Mouse (Mus musculus) lung, postnatal 0 days (tissue): ENCODE results near the gene Trim46. TPM values are rescaled to one million over a fixed set of nuclear protein-coding genes. Genes with fewer than 3 reads are reported as not detected.

Experiments used
- ATAC-seq: fragments of 200-750 bp; cut with Nextera tagmentation; 2 replicates; pipeline ENCODE4 v1.8.0; 2017; ENCODE audit warnings: moderate library complexity
- DNase-seq: peaks from one replicate; pipeline ENCODE4 v3.0.0-alpha.2; 2016; ENCODE audit warnings: low spot score
- H3K27ac ChIP-seq: fragments of 300-500 bp; sonication (generic); 2 replicates; pipeline ENCODE4 v1.5.1; 2014; ENCODE audit warnings: antibody characterized with exemption, mild to moderate bottlenecking, low read length, mixed read lengths
- H3K27me3 ChIP-seq: fragments of 300-500 bp; sonication (generic); replicated peaks from 2 replicates; pipeline ENCODE4 v1.6.1; 2014; ENCODE audit warnings: low read length, mixed read lengths; ENCODE audit not compliant: insufficient read depth
- H3K36me3 ChIP-seq: fragments of 300-500 bp; sonication (generic); 2 replicates; pipeline ENCODE4 v1.6.1; 2014; ENCODE audit warnings: low read length, mixed read lengths; ENCODE audit not compliant: insufficient read depth
- H3K4me1 ChIP-seq: fragments of 300-500 bp; sonication (generic); 2 replicates; pipeline ENCODE4 v1.6.1; 2014; ENCODE audit warnings: antibody characterized with exemption, low read depth, low read length, mixed read lengths; ENCODE audit not compliant: insufficient read depth
- H3K4me2 ChIP-seq: fragments of 300-500 bp; sonication (generic); replicated peaks from 2 replicates; pipeline ENCODE4 v1.6.1; 2014; ENCODE audit warnings: low read depth, mild to moderate bottlenecking, low read length, moderate library complexity, mixed read lengths
- H3K4me3 ChIP-seq: fragments of 300-500 bp; sonication (generic); 2 replicates; pipeline ENCODE4 v1.5.1; 2014; ENCODE audit warnings: low read depth, low read length
- H3K9ac ChIP-seq: fragments of 300-500 bp; sonication (generic); replicated peaks from 2 replicates; pipeline ENCODE4 v1.6.1; 2014; ENCODE audit warnings: low read depth, mild to moderate bottlenecking
- H3K9me3 ChIP-seq: fragments of 300-500 bp; sonication (generic); 2 replicates; pipeline ENCODE4 v1.6.1; 2016; ENCODE audit warnings: low read length, mixed read lengths
- CTCF ChIP-seq: IDR thresholded peaks from 2 replicates; pipeline ENCODE4 v1.5.1; 2016; ENCODE audit warnings: antibody characterized with exemption, mild to moderate bottlenecking
- EP300 ChIP-seq: IDR thresholded peaks from 2 replicates; pipeline ENCODE4 v1.6.1; 2016; ENCODE audit warnings: antibody characterized with exemption, mild to moderate bottlenecking, control low read depth
- WGBS: fragments of 180-500 bp; shearing (Covaris S2); extraction: QIAGEN DNeasy Blood & Tissue Kit; methylation state at CpG from one replicate; pipeline ENCODE4 v1.1.7; 2014; 5-methylcytosine and 5-hydroxymethylcytosine counted together
- polyA plus RNA-seq: library from polyadenylated mRNA; unstranded; fragments of >200 nt; fragmentation: Nextera tagmentation; extraction: Ambion mirVana; gene quantifications from 2 replicates; pipeline ENCODE4 v1.2.1, GENCODE M21; 2015

The Trim46 gene
- polyA plus RNA-seq, 1 experiment from 2014 or later = 1.8 TPM

GRCm38 (mm10) chr3:89199839-89200238, 46.3 kb downstream of the Trim46 start:
- Histone ChIP-seq H3K4me2 (no peak overlapping the region), H3K36me3 (0 out of 2 replicates have a peak, but pooled peaks cover 4% of the 10 kb centered on the region), H3K4me1 (peaks cover 4% of the 10 kb centered on the region; the same call in 1 of the 2 replicates), H3K27ac (no peak overlapping the region), H3K9ac (no peak overlapping the region), H3K4me3 (no peak overlapping the region), H3K9me3 (no peaks in the 10 kb centered on the region), H3K27me3 (no peaks in the 10 kb centered on the region)
- TF ChIP-seq CTCF = no peak
- no peak for TF ChIP-seq EP300
- WGBS = 56% methylated on average over 3 of the region's 3 CpGs
- peak; percentile 43 for DNase-seq
- ATAC-seq = no peak

DNA sequence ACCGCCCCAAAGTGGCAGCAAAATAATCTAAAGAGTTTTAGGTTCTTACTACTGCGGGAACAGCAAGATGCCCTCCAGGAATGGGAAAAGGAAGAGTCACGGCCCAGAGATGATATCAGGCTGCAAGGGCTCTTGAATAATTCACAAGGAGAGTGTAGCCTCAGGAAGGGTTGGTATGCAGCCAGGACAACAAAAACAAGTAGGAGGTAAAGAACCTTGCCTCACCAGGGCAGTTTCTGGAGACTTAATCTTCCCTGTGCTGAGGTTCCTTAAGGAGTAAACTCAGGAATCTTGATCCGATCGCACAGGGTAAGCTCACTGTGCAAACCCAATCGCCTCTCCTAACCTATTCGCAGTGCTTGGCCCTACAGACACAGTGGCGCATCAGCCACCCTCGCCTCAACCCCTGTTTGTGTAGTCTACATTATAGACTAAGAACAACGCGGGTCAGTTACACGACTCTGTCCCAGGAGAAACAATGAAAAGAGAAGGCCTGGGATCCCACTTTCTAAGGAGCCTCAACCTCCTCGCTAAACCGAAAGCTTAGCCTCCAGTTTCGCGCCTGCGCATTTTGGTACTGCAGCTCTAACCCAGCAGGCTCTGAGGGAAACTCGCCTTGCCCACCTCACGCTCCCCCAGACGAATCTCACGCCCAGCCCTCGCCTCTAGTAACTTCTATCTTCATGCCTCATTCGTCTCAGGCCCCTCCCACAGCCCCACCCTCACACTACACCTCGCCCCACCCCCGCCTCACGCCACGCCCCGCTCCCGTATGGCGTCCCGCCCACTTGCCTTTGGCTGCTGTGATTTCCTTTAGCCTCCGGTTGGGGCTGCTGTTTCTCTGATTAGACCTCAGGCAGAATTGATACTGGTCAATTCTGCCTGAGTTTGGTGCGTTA, 49.9 kb downstream of the Trim46 start:
- Histone ChIP-seq H3K4me1 (no peaks in the 10 kb centered on the region), H3K27me3 (no peaks in the 10 kb centered on the region), H3K9ac (peak overlapping the region; percentile 41), H3K27ac (peak overlapping the region; percentile 82), H3K4me2 (peak overlapping the region; percentile 68), H3K36me3 (no peaks in the 10 kb centered on the region), H3K9me3 (no peaks in the 10 kb centered on the region), H3K4me3 (peak overlapping the region; percentile 47)
- DNase-seq (peak; percentile 97), ATAC-seq (peak; percentile 98)
- TF ChIP-seq EP300 (no peak), CTCF (peak; percentile 75)
- 7% methylated on average over 33 of the region's 33 CpGs for WGBS

DNA sequence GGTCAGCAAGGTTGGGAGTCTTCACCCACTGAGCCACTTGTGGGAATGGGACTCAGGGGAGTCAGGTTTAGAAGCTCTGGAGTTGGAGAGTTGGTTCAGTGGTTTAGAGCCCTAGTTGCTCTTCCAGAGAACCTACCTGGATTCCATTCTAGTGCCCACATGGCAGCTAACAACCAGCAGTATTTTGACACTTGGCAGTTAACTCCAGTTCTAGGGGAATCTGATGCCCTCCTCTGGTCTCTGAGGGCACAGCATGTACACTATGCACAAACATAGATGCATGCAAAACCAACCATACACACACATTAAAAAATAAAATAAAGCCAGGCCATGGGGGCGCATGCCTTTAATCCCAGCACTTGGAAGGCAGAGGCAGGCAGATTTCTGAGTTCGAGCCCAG, 52.3 kb downstream of the Trim46 start:
- no peak overlapping the region for H3K4me3 ChIP-seq
- ATAC-seq (no peak), DNase-seq (peak; percentile 51)
- no peak overlapping the region for H3K4me2 ChIP-seq
- H3K9ac ChIP-seq = no peak overlapping the region
- whole genome bisulfite sequencing = 92% methylated on average over 2 of the region's 2 CpGs
- no peaks in the 10 kb centered on the region for H3K27me3 ChIP-seq
- no peaks in the 10 kb centered on the region for H3K36me3 ChIP-seq
- H3K9me3 ChIP-seq = no peaks in the 10 kb centered on the region
- H3K4me1 ChIP-seq = no peaks in the 10 kb centered on the region
- TF ChIP-seq EP300 = no peak
- TF ChIP-seq CTCF = peak; percentile 63
- no peak overlapping the region for H3K27ac ChIP-seq

- H3K27me3 ChIP-seq = no peaks in the 10 kb centered on the region
- no peaks in the 10 kb centered on the region for H3K4me1 ChIP-seq
- TF ChIP-seq EP300 (no peak), CTCF (peak; percentile 44)
- no peak overlapping the region for H3K9ac ChIP-seq
- DNase-seq (no peak), ATAC-seq (no peak)
- H3K4me3 ChIP-seq = no peak overlapping the region
- H3K4me2 ChIP-seq = no peak overlapping the region
- no peaks in the 10 kb centered on the region for H3K36me3 ChIP-seq
- no peak overlapping the region for H3K27ac ChIP-seq
- H3K9me3 ChIP-seq = no peaks in the 10 kb centered on the region
- 76% methylated on average over 1 of the region's 1 CpGs for WGBS
Observed at GRCm38 (mm10) chr3:89193351-89193750, 52.8 kb downstream of the Trim46 start.

- Histone ChIP-seq H3K27me3 (no peaks in the 10 kb centered on the region), H3K4me2 (no peak overlapping the region), H3K36me3 (no peaks in the 10 kb centered on the region), H3K4me3 (no peak overlapping the region), H3K9ac (no peak overlapping the region), H3K4me1 (no peaks in the 10 kb centered on the region), H3K9me3 (no peaks in the 10 kb centered on the region), H3K27ac (no peak overlapping the region)
- WGBS = 65% methylated on average over 8 of the region's 8 CpGs
- ATAC-seq (no peak), DNase-seq (no peak)
- TF ChIP-seq EP300 (no peak), CTCF (no peak)
Observed at GRCm38 (mm10) chr3:89190436-89190835, 55.7 kb downstream of the Trim46 start.

GRCm38 (mm10) chr3:89188478-89188875, 57.6 kb downstream of the Trim46 start:
- Histone ChIP-seq H3K9me3 (no peaks in the 10 kb centered on the region), H3K4me3 (no peak overlapping the region), H3K36me3 (no peaks in the 10 kb centered on the region), H3K9ac (no peak overlapping the region), H3K4me1 (peaks cover 3% of the 10 kb centered on the region; the same call in 1 of the 2 replicates), H3K27me3 (no peaks in the 10 kb centered on the region), H3K4me2 (no peak overlapping the region), H3K27ac (no peak overlapping the region)
- 68% methylated on average over 12 of the region's 12 CpGs for WGBS
- no peak for ATAC-seq
- TF ChIP-seq EP300 (no peak), CTCF (no peak)
- no peak for DNase-seq
